Mouse (Mus musculus): ENCODE results near the gene Snrnp40. TPM values are rescaled to one million over a fixed set of nuclear protein-coding genes. Genes with fewer than 3 reads are reported as not detected.

The Snrnp40 gene
- total RNA-seq, 2 experiments from 2014 or later: 10.9 to 11.2 TPM

- no peak for DNase-seq
These were observed 19.2 kb downstream of the Snrnp40 start for GRCm38 (mm10) chr4:130379181-130379580.

GRCm38 (mm10) chr4:130380418-130380817 is 20.5 kb downstream of the Snrnp40 start:
- no peak for DNase-seq

DNA sequence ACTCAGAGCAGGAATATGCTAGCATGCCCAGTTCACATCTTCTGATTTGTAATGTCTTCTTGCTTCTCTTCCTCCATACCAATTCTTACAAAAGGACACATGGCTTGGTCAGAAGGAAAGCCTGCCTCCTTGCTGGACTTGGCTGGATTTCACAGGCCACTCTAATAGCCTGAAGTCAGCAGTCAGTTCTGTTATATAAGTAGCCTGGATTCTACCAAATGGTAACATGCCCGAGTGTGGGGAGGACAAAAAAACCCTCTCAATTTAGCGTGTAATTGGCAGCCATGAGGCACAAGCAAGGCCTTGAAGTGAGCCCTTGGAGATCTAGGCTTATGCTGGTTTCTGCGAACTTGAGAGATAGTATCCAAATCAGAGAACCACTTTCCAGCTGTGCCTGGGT is 27.3 kb downstream of the Snrnp40 start:
- peak; percentile 41 for DNase-seq

DNA sequence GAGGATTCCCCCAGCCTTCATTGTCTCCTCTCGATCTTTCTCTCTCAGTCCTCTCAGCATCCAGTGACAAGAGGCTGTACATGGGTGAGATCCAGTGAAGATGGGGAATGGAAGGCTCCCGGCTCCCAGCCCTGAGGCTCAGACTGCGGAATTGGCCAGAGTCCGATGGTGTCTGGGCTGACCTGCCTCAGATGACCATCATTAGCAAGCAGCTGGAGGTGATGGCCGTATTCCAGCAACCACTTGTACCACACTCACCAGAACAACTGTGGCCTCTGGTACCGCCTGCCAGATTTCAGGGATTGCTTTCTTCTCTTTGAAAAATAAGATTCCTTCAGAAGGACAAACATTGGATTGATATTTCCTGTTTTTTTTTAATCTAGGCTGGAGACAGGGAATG is 29.6 kb downstream of the Snrnp40 start:
- peak; percentile 82 for DNase-seq

DNA sequence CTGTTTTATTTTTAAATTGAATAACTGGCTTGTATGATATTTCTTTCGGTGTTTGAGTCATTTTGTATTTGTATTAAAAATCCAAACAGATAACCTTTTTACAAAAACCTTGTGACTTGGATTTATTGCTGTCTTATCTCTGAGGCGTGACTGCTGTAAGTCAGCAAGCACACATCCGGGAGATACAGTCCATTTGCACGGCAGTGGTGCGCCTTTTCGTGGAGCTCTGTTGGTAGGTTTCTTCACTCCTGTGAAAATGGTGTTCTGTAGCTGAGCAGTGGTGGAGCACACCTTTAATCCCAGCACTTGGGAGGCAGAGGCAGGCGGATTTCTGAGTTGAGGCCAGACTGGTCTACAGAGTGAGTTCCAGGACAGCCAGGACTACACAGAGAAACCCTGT is 30.0 kb downstream of the Snrnp40 start:
- no peak for DNase-seq

- no peak for DNase-seq
These were observed 31.3 kb downstream of the Snrnp40 start for GRCm38 (mm10) chr4:130391265-130391664.

Other genes starting within 250 kb of the Snrnp40 start
- gene Hcrtr1, start 220.8 kb upstream of the Snrnp40 start, total RNA-seq (2021): not detected
- 10 to 100 TPM; 23.7 to 31.5 TPM for gene Tinagl1, start 185.0 kb upstream of the Snrnp40 start, total RNA-seq (2021)
- gene Gm853, start 137.7 kb upstream of the Snrnp40 start, total RNA-seq (2021): not detected
- gene Serinc2, start 80.9 kb upstream of the Snrnp40 start, total RNA-seq (2021): 10 to 100 TPM; 52.0 to 64.1 TPM
- 1,000 to 10,000 TPM in 1 of 2 experiments, 100 to 1,000 TPM in 1; 646 to 1,026 TPM for gene Fabp3, start 51.5 kb upstream of the Snrnp40 start, total RNA-seq (2021)
- gene Gm10570, start 51.5 kb upstream of the Snrnp40 start, total RNA-seq (2021): not detected
- gene Zcchc17, start 189 bp upstream of the Snrnp40 start, total RNA-seq (2021): 10 to 100 TPM; 36.1 to 37.7 TPM
- 10 to 100 TPM in 1 of 2 experiments, 1 to 10 TPM in 1; 6.7 to 15.0 TPM for gene Nkain1, start 214.0 kb downstream of the Snrnp40 start, total RNA-seq (2021)